Mouse (Mus musculus) cerebellum, postnatal 14 days (tissue): ENCODE measurements around the gene Gm10762.

ENCODE experiments used
- DNase-seq, 2 experiments: peaks; one replicate each; pipeline ENCODE4 v3.0.0; 2021; ENCODE audit warnings: mixed read lengths in 2 of 2

Gm10762 gene

DNA sequence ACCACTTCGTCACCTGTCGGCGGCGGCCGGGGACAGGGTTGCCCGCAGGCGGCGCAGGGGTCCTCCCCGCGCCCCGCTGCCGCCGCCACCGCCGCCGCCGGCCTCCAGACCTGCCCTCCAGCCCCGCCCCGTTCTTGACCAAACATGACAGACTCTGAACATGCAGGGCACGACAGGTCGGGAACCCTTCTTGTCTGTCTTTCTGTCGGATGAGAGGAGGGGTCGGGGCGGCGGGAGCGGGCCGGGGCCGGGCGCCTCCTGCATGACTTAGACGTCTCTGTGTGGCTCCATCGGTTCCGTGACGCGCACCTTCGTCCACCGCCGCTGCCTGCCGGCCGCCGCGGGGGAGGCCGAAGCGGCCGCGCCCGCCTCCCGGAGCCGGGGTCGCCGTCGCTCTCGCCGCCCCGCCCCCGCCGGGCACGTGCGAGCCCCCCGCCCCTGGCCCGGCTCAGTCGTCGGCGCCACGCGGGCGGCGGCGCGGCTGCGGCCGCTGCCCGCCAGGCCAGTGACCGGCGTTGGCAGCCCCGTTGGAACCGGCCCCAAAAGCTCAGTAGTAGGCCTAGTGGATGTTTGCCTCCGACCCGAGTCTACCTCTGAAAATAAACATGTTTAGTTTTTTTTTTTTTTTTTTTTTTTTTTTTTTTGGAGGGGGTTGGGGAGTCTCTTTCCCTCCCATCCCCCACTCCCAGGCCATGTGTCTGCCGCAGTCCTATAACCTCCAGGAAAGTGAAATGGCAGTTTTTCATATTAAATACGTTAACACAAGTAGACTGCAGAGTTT is at the start of gene Gm10762:
TSS of gene Gm10762 (minus strand) at position 65 of the 781 bp plus-strand sequence.
- DNase-seq, result peak; percentile 86 to 87

DNA sequence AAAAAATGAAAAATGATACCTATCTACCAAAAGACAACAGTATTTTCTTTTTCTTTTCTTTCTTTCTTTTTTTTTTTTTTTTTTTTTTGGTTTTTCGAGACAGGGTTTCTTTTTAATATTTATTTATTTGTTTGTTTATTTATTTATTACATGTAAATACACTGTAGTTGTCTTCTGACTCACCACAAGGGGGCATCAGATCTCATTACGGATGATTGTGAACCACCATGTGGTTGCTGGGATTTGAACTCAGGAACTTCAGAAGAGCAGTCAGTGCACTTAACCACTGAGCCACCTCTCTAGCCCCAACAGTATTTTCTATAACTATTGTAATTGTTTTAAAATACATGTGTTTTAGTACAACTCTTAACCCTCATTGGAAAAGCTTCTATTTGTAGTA is 41.3 kb upstream of the Gm10762 start:
- peak; percentile 46 for DNase-seq

DNA sequence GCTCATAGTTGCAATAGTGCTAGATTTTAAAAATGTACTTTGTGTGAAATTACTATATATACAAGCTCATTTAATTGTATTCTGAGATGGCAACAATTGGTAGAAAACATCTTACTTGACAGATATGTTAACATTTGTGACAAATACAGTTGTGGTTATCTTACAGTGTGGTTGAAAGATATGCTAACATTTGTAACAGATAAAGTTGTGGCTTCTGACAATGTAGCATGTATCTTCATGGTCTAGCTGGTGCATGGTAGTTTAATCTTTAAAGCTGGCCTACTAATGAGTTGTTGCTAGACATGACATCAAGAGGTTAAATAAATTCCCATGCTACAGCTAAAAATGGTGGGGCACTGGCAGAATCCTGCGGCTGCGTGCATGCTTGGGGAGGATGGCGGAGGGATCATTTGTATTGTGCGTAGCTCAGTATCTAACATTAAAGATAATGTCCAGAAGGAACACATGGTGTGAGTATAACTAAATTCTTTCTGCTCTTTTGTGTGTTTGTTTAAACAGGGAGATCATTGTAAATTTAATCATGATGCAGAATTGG is 38.7 kb upstream of the Gm10762 start:
- no peak for DNase-seq

DNA sequence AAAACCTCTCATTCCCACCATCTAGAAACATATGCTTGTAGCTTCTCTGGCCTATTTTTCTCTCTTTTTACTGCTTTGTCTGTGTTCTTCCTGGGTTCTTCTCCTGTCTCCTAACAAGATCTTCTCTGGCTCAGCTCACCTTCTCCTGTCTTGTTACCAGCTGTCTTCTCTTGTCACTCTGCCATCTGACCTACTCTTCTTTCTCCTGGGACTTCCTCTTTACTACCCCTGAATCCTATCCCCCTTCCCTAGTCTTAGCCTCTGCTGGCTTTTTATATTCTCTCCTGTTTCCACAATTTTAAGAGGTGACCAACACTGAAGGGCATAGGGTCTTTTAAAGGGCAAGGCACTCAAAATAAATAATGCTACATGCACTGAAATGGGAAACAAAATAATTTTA is 37.3 kb upstream of the Gm10762 start:
- peak in 1 of 2 experiments; percentile 26 for DNase-seq

DNA sequence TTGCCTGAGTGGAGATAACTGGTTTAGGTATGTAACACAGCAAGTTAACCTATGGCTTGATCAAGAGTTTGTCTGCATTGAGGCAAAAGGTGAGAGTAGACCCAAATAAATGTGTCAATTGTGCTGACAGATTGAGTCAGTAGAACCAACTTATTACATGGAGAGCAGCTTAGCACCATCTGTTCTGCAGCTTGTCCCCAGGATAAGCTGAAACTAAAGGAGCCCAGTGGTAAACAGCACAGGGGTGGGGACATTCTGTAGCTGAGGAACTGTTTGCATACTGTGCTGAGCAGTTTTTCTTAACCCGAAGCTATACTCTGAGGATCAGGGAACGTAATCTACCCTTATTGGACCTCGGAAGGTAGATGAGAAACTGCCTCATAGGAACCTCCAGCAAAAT is 17.2 kb upstream of the Gm10762 start:
- DNase-seq, result no peak

DNA sequence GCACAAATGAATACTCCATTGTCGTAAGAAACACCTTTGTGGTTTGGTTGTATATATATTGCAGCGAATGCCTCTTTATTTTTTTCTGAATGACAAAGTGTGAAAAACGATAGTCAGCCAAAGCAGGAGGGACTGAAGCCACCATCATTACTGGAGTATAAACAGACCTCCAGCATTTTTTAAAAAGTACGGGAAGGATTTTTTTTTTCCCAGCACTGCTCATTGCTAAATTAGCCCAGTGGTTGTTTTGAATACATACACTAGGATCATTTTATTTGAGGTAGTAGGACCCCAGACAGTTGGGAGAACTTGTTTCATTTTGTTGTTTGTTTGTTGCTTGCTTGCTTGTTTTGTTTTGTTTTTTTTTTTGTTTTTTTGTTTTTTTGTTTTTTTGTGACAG is 8.0 kb upstream of the Gm10762 start:
- DNase-seq, result no peak

DNA sequence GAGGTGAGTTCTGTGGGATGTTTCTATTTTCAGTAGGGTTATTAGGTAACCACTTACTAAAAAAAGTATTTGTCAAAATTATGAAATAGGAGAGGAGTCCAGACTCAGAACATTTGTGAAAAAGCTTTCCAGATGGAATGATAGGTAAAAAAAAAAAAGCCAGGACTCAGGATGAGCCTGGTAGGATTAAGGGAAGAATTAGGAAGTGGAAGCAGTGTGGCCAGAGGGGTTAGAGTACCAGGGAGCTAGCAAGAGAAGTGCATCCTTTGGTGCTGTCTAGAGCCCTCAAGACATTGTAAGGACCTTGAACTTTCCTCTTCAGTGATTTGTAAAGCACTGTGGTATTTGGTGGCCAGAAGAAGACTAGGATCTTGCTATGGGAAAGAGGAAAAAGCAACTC is 4.8 kb upstream of the Gm10762 start:
- no peak for DNase-seq

DNA sequence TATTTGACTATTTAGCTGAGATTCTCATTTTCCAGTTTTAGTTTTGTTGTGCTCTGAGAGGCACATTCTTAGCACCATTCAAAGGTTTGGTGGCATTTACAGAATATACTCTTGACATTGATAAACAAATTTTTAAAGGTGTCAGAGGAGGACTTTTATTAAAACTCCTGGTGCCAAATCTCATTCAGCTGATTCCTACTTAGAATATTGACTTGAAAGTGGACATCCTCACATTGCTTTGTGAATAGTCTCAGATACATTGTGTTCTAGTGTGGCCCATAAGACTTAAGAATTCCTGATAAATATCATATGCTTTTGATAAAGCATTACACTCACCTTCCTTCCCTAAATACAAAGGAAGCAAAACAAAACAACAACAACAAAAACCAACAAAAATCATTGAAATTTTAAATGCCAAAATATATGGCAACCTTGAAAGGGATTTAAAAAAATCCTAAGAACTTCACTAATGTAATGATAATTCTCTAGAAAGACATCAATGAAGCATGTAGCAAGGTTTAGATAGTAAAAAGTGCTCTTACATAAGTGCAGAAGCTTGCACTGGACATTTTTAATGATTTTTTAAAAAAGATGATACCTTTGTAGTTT is 1.1 kb upstream of the Gm10762 start:
- peak in 1 of 2 experiments; percentile 20 for DNase-seq

DNA sequence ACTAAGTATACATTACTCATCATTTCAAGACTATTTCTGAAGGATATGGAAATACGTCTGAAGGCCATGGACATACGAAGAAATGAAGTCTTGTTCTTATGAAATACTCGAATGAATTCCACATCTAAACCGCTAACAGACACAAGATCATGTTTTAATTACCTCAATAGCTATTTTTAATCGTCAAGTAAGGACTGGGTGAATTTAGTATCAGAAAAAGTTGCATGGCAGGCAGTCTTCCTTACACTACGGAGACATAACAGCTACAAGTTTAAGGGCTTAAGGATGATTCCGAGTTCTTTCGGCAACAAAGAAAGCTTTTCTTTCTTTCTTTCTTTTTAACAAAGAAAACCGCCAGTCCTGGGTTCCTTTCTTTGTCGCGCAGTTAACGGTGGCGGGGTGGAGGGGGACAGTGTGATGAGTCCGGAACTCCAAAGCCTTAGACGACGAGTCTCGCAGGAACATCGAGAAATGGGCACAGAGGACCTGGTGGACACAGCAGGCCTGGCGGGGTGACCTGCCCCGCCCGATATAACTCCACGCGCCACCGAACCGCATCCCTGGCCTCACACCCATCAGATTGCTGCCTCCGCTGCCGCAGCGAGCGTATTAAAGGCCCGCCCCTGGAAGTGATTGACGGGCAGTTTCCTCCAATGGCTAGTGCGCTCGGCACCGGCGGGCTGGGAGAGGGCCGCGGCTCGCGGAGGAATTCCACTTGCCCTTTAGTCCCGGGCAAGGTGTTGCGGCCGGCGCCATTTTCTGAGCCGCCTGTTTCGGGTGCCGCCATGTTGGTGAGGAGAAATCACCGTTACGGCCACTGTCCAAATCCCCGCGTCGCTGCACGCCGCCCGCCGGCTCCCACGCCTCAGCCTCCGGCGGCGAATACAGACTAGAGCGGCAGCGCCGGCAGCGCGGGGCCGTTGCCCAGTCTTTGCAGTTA is 614 bp downstream of the Gm10762 start, which contains the start of gene Zc3h6:
TSS of gene Zc3h6 (plus strand) at position 762 of the 940 bp plus-strand sequence.
- peak; percentile 99 to 100 for DNase-seq

DNA sequence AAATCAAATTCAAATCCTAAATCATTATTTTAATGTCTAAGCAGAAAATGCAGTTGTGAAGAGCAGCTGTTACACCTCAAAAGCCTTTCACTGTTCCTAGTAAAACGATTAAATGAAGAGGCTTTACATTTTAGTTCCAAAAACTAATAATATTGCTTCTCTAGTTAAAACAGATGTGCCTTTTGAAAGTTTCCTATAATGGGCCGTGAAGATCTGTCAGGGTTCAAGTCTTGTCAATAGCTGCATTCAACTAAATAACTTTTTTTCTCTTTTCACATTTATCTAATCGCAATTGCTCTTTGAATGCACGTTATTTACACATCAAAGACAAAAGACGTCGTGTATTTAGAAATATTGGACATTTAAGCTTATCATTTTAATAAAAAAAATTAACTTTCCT is 1.3 kb downstream of the Gm10762 start:
- no peak for DNase-seq

DNA sequence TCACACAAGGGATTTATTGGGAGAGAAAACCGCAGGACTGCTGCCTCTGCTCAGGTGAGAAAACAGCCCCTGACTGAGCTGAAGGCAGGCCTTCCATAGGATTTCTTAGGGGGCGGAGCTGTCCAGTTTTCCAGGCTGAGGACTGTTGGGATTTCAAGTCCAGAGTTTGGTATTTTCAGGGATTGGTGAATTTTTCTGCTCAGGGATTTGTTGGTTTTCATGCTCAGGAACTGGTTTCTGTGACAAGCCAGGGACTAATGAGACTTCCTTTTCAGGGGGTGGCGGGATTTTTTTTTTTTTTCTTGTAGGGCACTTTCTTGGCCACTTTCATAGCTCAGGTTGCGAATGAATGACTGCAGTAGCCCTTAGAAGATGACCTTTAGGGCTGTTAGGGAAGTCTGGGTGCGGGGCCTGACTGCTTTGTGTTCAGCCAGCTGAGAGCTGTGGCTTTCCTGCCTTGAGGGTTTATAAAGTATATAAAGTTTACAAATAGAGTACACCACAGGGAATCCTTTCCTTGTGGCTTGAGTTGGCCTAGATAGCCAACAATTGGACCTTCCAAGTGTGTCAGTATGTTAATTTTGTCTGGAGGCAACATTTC is 1.9 kb downstream of the Gm10762 start:
- DNase-seq, result no peak

DNA sequence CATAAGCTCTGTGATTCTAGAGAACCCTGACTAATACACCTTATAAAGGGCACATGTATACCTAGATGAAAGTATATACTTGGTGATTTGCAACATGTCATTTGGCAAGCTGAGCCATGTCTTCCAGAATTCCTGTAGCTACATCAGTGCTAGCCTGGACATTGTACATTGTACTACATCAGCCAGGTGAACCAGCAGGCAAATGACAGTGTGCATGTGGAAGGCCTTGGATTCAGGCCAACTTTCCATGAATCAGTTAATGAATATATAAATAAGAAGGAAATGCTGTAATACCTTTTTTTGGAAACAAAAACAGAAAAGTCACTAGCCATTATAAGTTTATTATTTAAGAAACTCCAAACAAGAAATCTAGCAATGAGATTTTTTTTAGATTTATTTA is 13.3 kb downstream of the Gm10762 start:
- DNase-seq, result no peak

DNA sequence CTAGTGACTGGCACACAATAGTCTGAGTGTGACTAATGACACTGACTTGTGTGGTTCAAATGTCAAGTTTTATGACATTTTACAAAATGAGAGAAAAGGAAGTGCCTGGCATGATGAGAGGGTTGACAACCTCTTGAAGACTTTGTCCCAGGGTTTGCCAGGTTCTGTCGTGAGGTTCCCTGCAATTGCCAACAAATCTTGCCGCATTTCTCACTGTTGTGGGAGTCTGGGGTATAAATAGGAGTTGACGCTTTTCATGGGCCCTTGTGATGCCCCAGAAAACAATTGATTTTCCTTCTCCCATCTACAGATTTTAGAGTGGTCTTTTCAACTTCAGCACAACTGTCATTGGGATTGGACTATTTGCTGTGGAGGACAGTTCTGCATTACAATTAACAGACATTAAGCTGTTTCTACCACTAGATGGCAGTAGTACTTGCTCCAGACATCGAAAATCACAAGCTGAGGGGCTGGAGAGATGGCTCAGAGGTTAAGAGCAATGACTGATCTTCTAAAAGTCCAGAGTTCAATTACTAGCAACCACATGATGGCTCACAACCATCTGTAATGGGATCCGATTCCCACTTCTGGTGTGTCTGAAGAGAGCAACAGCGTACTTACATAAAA is 19.4 kb downstream of the Gm10762 start:
- DNase-seq, result peak; percentile 37 to 59

DNA sequence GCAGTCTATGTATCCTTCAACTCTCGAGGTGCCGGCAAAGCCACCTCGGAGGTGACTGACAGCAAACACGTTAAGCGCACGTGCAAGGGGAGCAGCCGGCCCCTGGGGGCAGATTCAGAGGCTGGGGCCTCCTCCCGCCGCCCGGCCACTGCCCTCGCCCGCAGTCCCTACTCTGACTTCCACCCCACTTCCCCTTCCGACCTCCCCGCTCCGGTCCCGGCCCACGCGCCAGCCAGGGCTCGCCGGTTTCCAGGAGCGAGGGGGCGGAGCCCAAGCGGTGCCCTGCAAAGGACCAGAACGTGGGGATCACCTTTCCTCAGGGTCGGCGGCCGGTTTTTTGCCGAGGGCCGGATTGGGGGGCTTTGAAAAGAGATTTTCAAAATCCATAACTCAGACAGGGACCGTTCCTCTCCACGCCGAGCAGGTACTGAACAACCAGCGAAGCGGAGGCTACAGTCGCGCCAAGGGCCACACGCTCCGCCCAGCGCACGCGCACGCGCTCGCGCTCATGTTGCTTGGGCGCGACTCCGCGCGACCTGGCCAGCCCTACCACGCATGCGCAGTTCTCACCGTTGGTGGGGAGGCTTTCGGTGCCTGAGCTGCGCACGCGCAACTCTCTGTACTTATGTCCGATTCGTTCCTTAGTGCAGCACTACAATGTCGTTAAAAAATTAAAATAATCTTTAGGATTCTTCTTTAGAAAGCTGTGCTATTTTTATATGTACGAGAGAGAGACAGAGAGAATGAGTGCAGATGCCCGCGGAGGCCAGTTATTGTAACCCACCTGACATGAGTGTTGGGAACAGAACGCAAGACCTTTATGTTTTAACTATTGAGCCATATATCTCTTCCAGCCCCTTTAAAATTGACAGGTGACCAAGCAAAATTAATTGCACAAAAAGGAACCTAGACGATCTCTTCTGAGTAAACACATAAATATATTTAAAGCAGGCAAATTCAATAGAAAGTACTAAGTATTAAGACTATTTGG is 23.7 kb downstream of the Gm10762 start, which contains the start of gene Zc3h8:
TSS of gene Zc3h8 (minus strand) at position 540 of the 991 bp plus-strand sequence.
- peak; percentile 98 for DNase-seq

DNA sequence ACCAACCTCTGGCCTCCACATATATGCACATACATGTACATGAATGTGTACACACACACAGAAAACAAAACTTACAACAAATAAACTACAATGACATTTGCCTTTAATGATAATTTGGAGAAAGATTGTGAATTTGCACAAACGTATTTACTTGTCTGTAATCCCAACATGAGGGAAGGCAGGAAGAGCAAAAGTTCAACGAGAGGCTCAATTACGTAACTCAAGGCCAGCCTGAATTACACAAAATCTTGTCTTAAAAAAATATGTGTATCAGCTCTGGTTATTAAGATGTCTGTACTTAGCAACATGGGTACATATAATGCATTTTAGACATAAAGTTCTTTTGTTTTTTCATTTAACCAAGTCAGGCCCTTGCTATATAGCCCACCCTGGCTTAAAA is 31.3 kb downstream of the Gm10762 start:
- DNase-seq, result no peak

DNA sequence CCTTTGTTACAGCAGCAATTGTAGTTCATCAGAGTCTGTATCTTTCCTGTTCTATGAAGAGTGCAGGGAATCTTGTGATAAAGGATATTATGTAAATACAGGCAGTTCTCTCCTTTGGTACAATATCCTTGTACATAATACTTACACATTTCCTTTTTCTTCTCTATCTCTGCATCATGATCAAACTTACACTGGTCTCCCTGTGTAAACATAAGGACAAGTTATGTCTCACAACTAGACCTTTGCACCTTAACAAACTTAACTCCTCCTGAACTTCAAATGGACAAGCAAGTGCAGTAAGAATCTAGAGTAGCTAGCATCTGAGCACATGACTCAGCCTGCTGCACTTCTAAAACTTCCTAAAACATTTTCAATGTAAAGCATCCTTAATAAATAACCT is 36.8 kb downstream of the Gm10762 start:
- no peak for DNase-seq

DNA sequence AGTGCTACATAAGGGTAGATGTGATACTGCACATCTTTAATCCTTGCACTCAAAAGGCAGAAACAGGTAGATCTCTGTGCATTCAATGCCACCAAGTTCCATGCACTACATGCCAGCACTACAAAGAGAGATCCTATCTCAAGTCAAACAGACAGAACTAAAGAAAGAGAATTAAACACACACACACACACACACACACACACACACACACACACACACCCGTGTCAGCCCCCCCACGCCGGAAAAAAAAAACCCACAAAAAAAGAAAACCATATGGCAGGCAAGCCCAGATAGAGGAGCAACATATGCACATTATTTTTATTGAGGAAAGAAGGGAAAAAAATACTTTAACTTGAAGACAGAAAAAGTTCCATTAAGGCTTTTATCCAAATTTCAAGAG is 39.1 kb downstream of the Gm10762 start:
- no peak for DNase-seq

DNA sequence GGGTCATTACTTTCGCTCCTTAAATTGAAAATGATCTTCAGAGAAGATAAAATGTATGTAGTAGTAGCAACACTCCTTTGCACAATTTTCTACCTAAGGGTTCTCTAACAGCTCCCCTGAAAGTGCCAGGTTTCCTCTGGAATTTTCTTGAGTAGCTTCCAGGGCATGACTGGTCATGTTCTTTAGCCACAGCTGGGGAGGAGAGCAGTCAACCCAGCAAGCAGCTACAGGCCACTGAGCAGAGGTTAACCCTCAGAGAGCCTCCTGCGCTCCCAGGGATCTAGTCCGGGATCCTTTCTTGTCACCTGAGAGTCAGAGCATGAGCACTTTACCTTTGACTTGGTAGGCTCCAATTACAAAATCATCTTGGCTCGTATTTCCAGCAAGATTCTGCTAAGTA is 42.7 kb downstream of the Gm10762 start:
- no peak for DNase-seq
